Mouse (Mus musculus) liver, embryonic 14.5 days (tissue): ENCODE results near the gene Dcaf4. TPM values are rescaled to one million over a fixed set of nuclear protein-coding genes. Genes with fewer than 3 reads are reported as not detected.

Experiments used
- ATAC-seq: fragments of 200-750 bp; cut with Nextera tagmentation; 2 replicates; pipeline ENCODE4 v1.8.0; 2017; ENCODE audit warnings: moderate number of reproducible peaks, mild to moderate bottlenecking, moderate library complexity; ENCODE audit not compliant: insufficient read depth
- DNase-seq, 3 experiments: peaks; one replicate each; pipeline ENCODE4 v3.0.0-alpha.2; 2012 to 2013; ENCODE audit warnings: low read depth in 3 of 3, low spot score in 3 of 3
- H3K27ac ChIP-seq: fragments of 300-500 bp; sonication (generic); 2 replicates; pipeline ENCODE4 v1.5.1; 2014; ENCODE audit warnings: moderate library complexity, mild to moderate bottlenecking, control low read depth, inconsistent platforms
- H3K27me3 ChIP-seq: fragments of 300-500 bp; sonication (generic); 2 replicates; pipeline ENCODE4 v1.6.1; 2014; ENCODE audit warnings: mild to moderate bottlenecking, low read length, moderate library complexity; ENCODE audit not compliant: control insufficient read depth, insufficient read depth
- H3K36me3 ChIP-seq: fragments of 300-500 bp; sonication (generic); replicated peaks from 2 replicates; pipeline ENCODE4 v1.6.1; 2014; ENCODE audit warnings: low read depth; ENCODE audit not compliant: control insufficient read depth, insufficient read depth
- H3K4me1 ChIP-seq, 2 experiments: fragments of 200-500 bp in 1 of 2; fragments of 300-500 bp in 1 of 2; sonication (generic) in 1 of 2; replicated peaks; 2 replicates each; pipeline ENCODE4 v1.6.1; 2012 to 2014; ENCODE audit warnings: antibody characterized with exemption in 1 of 2, inconsistent platforms in 1 of 2, low read length in 1 of 2; ENCODE audit not compliant: control insufficient read depth in 2 of 2, insufficient read depth in 2 of 2
- H3K4me2 ChIP-seq: fragments of 300-500 bp; sonication (generic); 2 replicates; pipeline ENCODE4 v1.6.1; 2014; ENCODE audit warnings: low read depth, mild to moderate bottlenecking, control low read depth, moderate library complexity
- H3K4me3 ChIP-seq, 2 experiments: fragments of 200-500 bp in 1 of 2; fragments of 300-500 bp in 1 of 2; sonication (generic) in 1 of 2; 2 replicates each; pipeline ENCODE4 v1.5.1; 2012 to 2014; ENCODE audit warnings: low read depth in 2 of 2, low read length in 2 of 2, mild to moderate bottlenecking in 2 of 2, control low read depth in 1 of 2, inconsistent platforms in 1 of 2, moderate library complexity in 1 of 2; ENCODE audit not compliant: insufficient read depth in 1 of 2
- H3K9ac ChIP-seq: fragments of 300-500 bp; sonication (generic); replicated peaks from 2 replicates; pipeline ENCODE4 v1.6.1; 2014; ENCODE audit warnings: mild to moderate bottlenecking, control low read depth, moderate library complexity
- H3K9me3 ChIP-seq: fragments of 300-500 bp; sonication (generic); 2 replicates; pipeline ENCODE4 v1.6.1; 2016; ENCODE audit warnings: low read length, mixed read lengths; ENCODE audit not compliant: control insufficient read depth
- CTCF ChIP-seq: IDR thresholded peaks from 2 replicates; pipeline ENCODE4 v1.5.1; 2016; ENCODE audit warnings: antibody characterized with exemption, low read depth, control low read depth
- EP300 ChIP-seq: IDR thresholded peaks from 2 replicates; pipeline ENCODE4 v1.6.1; 2016; ENCODE audit warnings: antibody characterized with exemption, low read depth
- WGBS: fragments of 180-500 bp; shearing (Covaris S2); extraction: QIAGEN DNeasy Blood & Tissue Kit; methylation state at CpG from one replicate; pipeline ENCODE4 v1.1.7; 2014; ENCODE audit not compliant: insufficient replicate concordance; 5-methylcytosine and 5-hydroxymethylcytosine counted together
- polyA plus RNA-seq, 2 experiments: library from polyadenylated mRNA; depleted of rRNA in 1 of 2; stranded (reverse) in 1 of 2; unstranded in 1 of 2; fragments of >200 nt; fragmentation: Nextera tagmentation in 1 of 2; extraction: Ambion mirVana in 1 of 2; gene quantifications; 2 replicates each; pipeline versions ENCODE4 v1.2.1 to v1.2.3; 2012 to 2014

The Dcaf4 gene
- polyA plus RNA-seq, 2 experiments, result 9.5 to 9.8 TPM

DNA sequence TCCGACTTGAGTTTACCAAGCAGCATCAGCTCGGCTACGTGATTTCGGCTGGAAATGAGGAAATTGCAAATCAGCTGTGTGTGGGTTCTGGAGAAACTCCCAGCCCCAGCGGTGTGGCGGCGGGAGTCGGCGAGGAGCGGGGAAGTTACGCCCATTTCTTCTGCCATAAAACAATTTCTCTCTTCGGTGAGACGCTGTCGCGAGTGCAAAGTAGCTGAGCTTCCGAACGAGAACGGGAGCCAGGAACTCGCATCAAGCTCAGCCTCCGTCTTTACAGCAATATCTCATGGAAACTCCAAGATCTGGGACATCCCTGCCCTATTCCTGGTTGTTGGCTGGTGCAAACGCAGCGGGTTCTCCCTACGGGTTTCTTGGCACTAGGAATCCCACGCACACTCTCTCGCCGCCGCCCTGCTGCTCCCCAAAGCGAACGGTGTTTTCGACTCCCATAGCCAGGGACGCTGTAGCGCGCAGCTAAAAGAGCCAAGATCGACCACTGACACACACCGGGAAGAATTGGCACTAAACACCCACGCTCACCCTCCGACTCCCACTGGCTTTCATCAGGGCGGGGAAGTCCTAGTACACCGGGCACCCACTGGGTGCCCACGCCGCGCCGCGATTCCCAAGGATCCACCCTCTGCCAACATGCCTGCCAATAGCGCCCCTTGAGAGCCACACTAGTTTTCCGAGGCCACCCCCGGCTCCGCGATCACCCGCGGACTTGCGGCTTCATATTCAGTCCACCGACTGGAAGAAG lies 34.2 kb upstream of the Dcaf4 start:
- Histone ChIP-seq H3K9ac (peak overlapping the region; percentile 69), H3K4me1 (peaks cover 16 to 17% of the 10 kb centered on the region in 2 experiments), H3K27ac (no peak overlapping the region), H3K27me3 (peaks cover 29% of the 10 kb centered on the region), H3K4me2 (peak overlapping the region; percentile 99), H3K4me3 (peak overlapping the region; percentile 72 to 88), H3K36me3 (no peaks in the 10 kb centered on the region), H3K9me3 (no peaks in the 10 kb centered on the region)
- no peak for ATAC-seq
- under 1% methylated on average over 53 of the region's 53 CpGs for WGBS
- no peak for TF ChIP-seq CTCF
- no peak for TF ChIP-seq EP300
- DNase-seq, result no peak

DNA sequence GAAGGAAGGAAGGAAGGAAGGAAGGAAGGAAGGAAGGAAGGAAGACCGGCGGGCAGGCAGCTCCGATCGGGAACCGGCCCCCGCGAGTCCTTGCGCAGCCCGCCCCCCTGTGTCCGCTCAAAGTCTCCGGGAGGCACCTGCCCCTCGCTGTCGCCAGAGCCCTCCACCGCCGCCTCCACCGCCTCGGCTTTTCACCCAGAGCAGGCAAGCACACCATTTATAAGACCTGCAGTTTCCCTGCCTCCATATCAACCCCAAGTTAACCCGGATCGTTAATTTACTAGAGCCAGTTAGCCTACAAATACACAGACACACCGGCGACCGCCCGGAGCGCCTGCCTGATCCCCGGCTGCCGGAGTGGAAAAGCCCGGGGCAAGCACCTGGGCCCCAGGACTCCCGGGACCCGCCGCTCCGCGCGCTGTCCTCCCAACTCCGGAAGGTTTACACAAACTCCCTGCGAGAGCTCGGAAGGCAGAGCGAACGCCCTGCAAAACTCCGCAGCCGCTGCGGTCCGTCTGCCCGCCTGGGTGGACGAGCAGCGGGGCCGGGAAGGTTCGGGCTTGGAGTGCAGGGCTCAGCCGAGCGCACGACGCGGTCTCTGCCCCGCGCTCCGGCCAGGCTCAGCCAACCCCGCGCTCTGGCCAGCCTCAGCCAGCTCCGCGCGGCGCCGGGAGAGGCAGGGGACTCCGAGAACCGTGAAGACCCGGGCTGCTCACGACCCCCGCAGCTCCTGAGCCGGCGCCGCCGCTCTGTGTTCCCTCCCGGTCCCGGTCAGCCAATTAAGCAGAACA lies 33.4 kb upstream of the Dcaf4 start:
- Histone ChIP-seq H3K9ac (peak overlapping the region; percentile 69), H3K4me2 (peak overlapping the region; percentile 99), H3K4me3 (peak overlapping the region; percentile 72 to 88), H3K27me3 (peaks cover 29% of the 10 kb centered on the region), H3K4me1 (peaks cover 16 to 17% of the 10 kb centered on the region in 2 experiments), H3K36me3 (no peaks in the 10 kb centered on the region), H3K27ac (peak overlapping the region; percentile 72), H3K9me3 (peaks cover 4% of the 10 kb centered on the region)
- ATAC-seq (peak; percentile 74), DNase-seq (no peak)
- TF ChIP-seq EP300 (no peak), CTCF (peak; percentile 46)
- under 1% methylated on average over 73 of the region's 73 CpGs for WGBS

DNA sequence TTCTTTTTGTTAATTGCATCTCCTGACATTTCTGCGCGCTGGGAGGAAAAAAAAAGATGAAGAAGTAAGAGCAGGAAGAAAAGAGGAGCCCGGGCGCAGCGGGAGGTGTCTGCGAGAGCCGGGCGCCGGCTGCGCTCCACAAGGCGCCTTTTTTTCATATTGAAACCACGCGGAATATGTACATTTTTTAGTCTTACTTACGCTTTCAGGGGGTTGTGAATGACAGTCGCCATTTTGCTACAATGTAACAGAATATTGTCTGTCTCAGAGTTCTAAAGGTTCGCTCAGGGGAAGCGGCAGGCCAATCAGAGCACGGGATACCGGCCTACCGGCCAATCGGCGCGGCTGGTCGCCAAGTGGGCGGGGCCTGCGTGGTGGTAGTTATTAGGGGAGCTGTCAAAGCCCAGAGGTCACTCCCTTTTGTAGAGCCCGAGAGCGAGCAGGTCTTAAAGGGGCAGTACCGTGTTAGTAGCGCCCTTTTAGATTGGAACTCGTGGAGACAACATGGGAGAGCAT lies 32.7 kb upstream of the Dcaf4 start, which contains the start of gene Dpf3:
Gene Dpf3 (minus strand): TSS at position 241 of the 516 bp plus-strand sequence.
- peaks cover 16 to 17% of the 10 kb centered on the region in 2 experiments for H3K4me1 ChIP-seq
- H3K36me3 ChIP-seq, result no peaks in the 10 kb centered on the region
- H3K9ac ChIP-seq, result peak within 1 kb of the TSS; percentile 69
- WGBS, result under 1% methylated on average over 31 of the region's 31 CpGs
- TF ChIP-seq EP300 (no peak), CTCF (no peak)
- DNase-seq (peak; percentile 93 to 94 (median 94)), ATAC-seq (peak; percentile 95)
- peak within 1 kb of the TSS; percentile 72 for H3K27ac ChIP-seq
- H3K27me3 ChIP-seq, result peaks cover 29% of the 10 kb centered on the region
- peak within 1 kb of the TSS; percentile 99 for H3K4me2 ChIP-seq
- H3K9me3 ChIP-seq, result peaks cover 4% of the 10 kb centered on the region
- H3K4me3 ChIP-seq, result peak within 1 kb of the TSS; percentile 73 to 88

DNA sequence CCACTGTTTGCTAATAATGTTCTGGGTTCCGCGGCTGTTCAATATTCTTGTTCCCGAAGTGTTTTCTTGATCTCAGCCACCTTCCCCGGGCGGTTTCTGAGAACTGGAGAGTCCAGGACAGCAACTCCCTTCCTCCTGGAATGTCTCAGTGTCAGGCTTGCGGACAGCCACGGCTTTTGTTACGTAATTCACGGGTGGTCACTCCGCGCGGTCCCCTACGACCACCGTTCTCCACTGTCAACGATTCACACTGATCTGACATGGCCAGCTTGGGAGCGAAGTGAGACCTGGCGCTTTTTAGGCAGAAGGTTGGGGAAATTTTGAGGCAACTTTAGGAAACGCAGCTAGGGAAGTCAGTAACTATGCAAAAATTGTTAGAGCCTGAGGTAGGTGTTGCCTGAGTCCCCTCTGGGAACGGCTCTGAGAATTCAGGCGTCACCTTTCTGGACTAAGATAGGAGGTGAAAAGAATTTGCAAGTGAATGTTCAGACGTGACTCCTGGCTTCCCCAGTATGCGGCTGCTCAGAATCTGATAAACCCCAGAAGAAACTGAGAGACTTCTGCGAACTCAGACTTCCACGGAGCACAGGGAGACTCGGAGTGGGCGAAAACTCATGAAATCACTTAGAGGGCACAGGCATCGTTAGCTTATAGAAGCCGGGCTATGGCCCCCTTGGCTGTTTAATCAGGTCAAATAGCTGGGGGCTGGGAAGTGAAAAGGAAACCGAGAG lies 31.9 kb upstream of the Dcaf4 start:
- peak overlapping the region; percentile 67 for H3K9ac ChIP-seq
- no peak for ATAC-seq
- peak overlapping the region; percentile 73 to 88 for H3K4me3 ChIP-seq
- peak overlapping the region; percentile 99 for H3K4me2 ChIP-seq
- peaks cover 29% of the 10 kb centered on the region for H3K27me3 ChIP-seq
- TF ChIP-seq CTCF (no peak), EP300 (no peak)
- peak overlapping the region; percentile 42; the same call in 1 of the 2 replicates for H3K27ac ChIP-seq
- no peaks in the 10 kb centered on the region for H3K36me3 ChIP-seq
- WGBS, result under 1% methylated on average over 29 of the region's 29 CpGs
- DNase-seq, result peak in 1 of 3 experiments; percentile 70
- peaks cover 13 to 14% of the 10 kb centered on the region in 2 experiments for H3K4me1 ChIP-seq
- peaks cover 4% of the 10 kb centered on the region for H3K9me3 ChIP-seq
